Mouse (Mus musculus) neural tube, embryonic 14.5 days (tissue): Measurements from ENCODE around the gene Tubgcp2. TPM values are rescaled to one million over a fixed set of nuclear protein-coding genes. Genes with fewer than 3 reads are reported as not detected.
A peak's percentile ranks its signal among the peaks of the same experiment; 100 is the strongest.

Experiments
- ATAC-seq: fragments of 200-750 bp; cut with Nextera tagmentation; 2 replicates; pipeline ENCODE4 v1.8.0; 2017; ENCODE audit warnings: low read depth, mild to moderate bottlenecking, moderate TSS enrichment, moderate library complexity
- H3K27ac ChIP-seq: fragments of 300-500 bp; sonication (generic); 2 replicates; pipeline ENCODE4 v1.5.1; 2014; ENCODE audit warnings: low read depth, mild to moderate bottlenecking, control low read depth, low read length, moderate library complexity, mixed read lengths
- H3K27me3 ChIP-seq: fragments of 300-500 bp; sonication (generic); 2 replicates; pipeline ENCODE4 v1.6.1; 2014; ENCODE audit warnings: low read length; ENCODE audit not compliant: control insufficient read depth, insufficient read depth
- H3K36me3 ChIP-seq: fragments of 300-500 bp; sonication (generic); 2 replicates; pipeline ENCODE4 v1.6.1; 2014; ENCODE audit warnings: low read length, mixed read lengths; ENCODE audit not compliant: control insufficient read depth, insufficient read depth
- H3K4me1 ChIP-seq: fragments of 300-500 bp; sonication (generic); 2 replicates; pipeline ENCODE4 v1.6.1; 2014; ENCODE audit warnings: low read length; ENCODE audit not compliant: control insufficient read depth, insufficient read depth
- H3K4me2 ChIP-seq: fragments of 300-500 bp; sonication (generic); 2 replicates; pipeline ENCODE4 v1.6.1; 2014; ENCODE audit warnings: mild to moderate bottlenecking, low read depth, low read length, control low read depth
- H3K4me3 ChIP-seq: fragments of 300-500 bp; sonication (generic); 2 replicates; pipeline ENCODE4 v1.5.1; 2014; ENCODE audit warnings: low read depth, low read length, control low read depth, mixed read lengths
- H3K9ac ChIP-seq: fragments of 300-500 bp; sonication (generic); replicated peaks from 2 replicates; pipeline ENCODE4 v1.6.1; 2014; ENCODE audit warnings: low read depth, mild to moderate bottlenecking, control low read depth, low read length, mixed read lengths
- H3K9me3 ChIP-seq: fragments of 300-500 bp; sonication (generic); 2 replicates; pipeline ENCODE4 v1.6.1; 2016; ENCODE audit warnings: low read length; ENCODE audit not compliant: control insufficient read depth
- WGBS: fragments of 180-500 bp; shearing (Covaris S2); extraction: QIAGEN DNeasy Blood & Tissue Kit; methylation state at CpG from one replicate; pipeline ENCODE4 v1.1.7; 2014; 5-methylcytosine and 5-hydroxymethylcytosine counted together
- polyA plus RNA-seq: library from polyadenylated mRNA; unstranded; fragments of >200 nt; fragmentation: Nextera tagmentation; extraction: Ambion mirVana; gene quantifications from 2 replicates; pipeline ENCODE4 v1.2.1, GENCODE M21; 2014

The Tubgcp2 gene
- polyA plus RNA-seq, 1 experiment from 2014 or later: 57.1 TPM

- Histone ChIP-seq H3K4me1 (peaks cover 18% of the 10 kb centered on the region; the same call in 1 of the 2 replicates), H3K27ac (no peak overlapping the region), H3K9me3 (no peaks in the 10 kb centered on the region), H3K4me2 (no peak overlapping the region), H3K4me3 (no peak overlapping the region), H3K36me3 (no peaks in the 10 kb centered on the region), H3K27me3 (no peaks in the 10 kb centered on the region), H3K9ac (no peak overlapping the region)
- ATAC-seq: no peak
- 18% methylated on average over 7 of the region's 7 CpGs for WGBS
Observed at GRCm38 (mm10) chr7:140063092-140063491, 26.6 kb upstream of the Tubgcp2 start.

- WGBS: 7% methylated on average over 11 of the region's 11 CpGs
- Histone ChIP-seq H3K9me3 (no peaks in the 10 kb centered on the region), H3K27ac (no peak overlapping the region), H3K36me3 (no peaks in the 10 kb centered on the region), H3K4me2 (no peak overlapping the region), H3K27me3 (no peaks in the 10 kb centered on the region), H3K9ac (no peak overlapping the region), H3K4me3 (no peak overlapping the region), H3K4me1 (peaks cover 19% of the 10 kb centered on the region; the same call in 1 of the 2 replicates)
- no peak for ATAC-seq
Observed at GRCm38 (mm10) chr7:140062307-140062706, 25.8 kb upstream of the Tubgcp2 start.

GRCm38 (mm10) chr7:140061832-140062130 is 25.3 kb upstream of the Tubgcp2 start:
- Histone ChIP-seq H3K9ac (no peak overlapping the region), H3K4me2 (peak overlapping the region; percentile 56), H3K36me3 (no peaks in the 10 kb centered on the region), H3K27ac (no peak overlapping the region), H3K4me3 (peak overlapping the region; percentile 26), H3K9me3 (no peaks in the 10 kb centered on the region), H3K4me1 (peaks cover 20% of the 10 kb centered on the region; the same call in 1 of the 2 replicates), H3K27me3 (no peaks in the 10 kb centered on the region)
- ATAC-seq: no peak
- 3% methylated on average over 6 of the region's 6 CpGs for whole genome bisulfite sequencing

- 0 out of 2 replicates have a peak overlapping the region, but pooled peaks have one; percentile 24 for H3K27ac ChIP-seq
- ATAC-seq: peak; percentile 49
- H3K4me1 ChIP-seq: peaks cover 20% of the 10 kb centered on the region; the same call in 1 of the 2 replicates
- under 1% methylated on average over 47 of the region's 47 CpGs for WGBS
- no peaks in the 10 kb centered on the region for H3K27me3 ChIP-seq
- H3K36me3 ChIP-seq: no peaks in the 10 kb centered on the region
- H3K9me3 ChIP-seq: no peaks in the 10 kb centered on the region
- peak overlapping the region; percentile 26 for H3K4me3 ChIP-seq
- peak overlapping the region; percentile 41 for H3K9ac ChIP-seq
- peak overlapping the region; percentile 56 for H3K4me2 ChIP-seq
Observed at GRCm38 (mm10) chr7:140060936-140061831, 24.7 kb upstream of the Tubgcp2 start.

DNA sequence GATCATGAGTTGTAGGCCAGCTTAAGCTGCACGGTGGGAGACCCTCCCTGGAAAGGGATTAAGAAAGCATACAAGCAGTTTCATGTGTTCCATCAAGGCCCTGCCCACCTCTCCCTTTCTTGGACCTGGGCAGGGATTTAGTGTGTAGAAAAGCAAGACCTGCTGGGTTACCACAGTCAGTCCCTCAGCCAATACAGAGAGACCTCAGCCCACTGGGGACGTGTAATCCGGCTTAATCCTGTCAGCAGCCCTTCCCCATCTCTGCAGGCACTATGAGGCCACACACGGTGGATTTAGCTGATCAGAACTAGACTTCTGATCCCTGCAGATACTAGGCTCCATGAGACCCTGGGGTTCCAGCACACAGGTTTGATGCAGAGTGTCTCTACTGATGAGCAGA is 23.1 kb upstream of the Tubgcp2 start:
- Histone ChIP-seq H3K4me1 (peaks cover 20% of the 10 kb centered on the region; the same call in 1 of the 2 replicates), H3K4me3 (no peak overlapping the region), H3K9me3 (no peaks in the 10 kb centered on the region), H3K4me2 (no peak overlapping the region), H3K27ac (no peak overlapping the region), H3K9ac (no peak overlapping the region), H3K27me3 (no peaks in the 10 kb centered on the region), H3K36me3 (no peaks in the 10 kb centered on the region)
- WGBS: 33% methylated on average over 4 of the region's 4 CpGs
- no peak for ATAC-seq

DNA sequence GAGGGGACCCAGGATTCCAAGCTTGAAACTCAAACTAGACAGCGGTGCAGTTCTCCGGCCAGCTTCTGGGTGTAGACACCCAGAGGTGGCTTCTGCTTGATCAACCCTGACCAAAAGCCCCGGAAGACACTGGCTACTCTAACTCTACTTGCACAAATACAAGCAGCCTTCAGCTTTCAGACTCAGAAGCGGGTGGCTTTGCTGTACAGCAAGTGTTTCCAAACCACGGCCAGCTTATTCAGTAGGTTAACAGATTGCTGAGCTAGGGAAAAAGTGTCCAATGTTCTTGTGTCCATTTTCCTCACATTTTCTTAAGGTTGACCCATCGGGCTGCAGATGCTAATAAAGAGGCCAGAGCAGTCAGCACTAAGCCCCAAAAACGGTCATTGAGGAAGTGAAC is 22.1 kb upstream of the Tubgcp2 start:
- ATAC-seq: no peak
- H3K4me1 ChIP-seq: peaks cover 20% of the 10 kb centered on the region; the same call in 1 of the 2 replicates
- H3K36me3 ChIP-seq: no peaks in the 10 kb centered on the region
- H3K27me3 ChIP-seq: no peaks in the 10 kb centered on the region
- 8% methylated on average over 7 of the region's 7 CpGs for WGBS
- peak overlapping the region; percentile 72 for H3K4me2 ChIP-seq
- peak overlapping the region; percentile 81 for H3K9ac ChIP-seq
- H3K4me3 ChIP-seq: peak overlapping the region; percentile 51
- H3K27ac ChIP-seq: peak overlapping the region; percentile 91
- no peaks in the 10 kb centered on the region for H3K9me3 ChIP-seq

GRCm38 (mm10) chr7:140057413-140058407 is 21.2 kb upstream of the Tubgcp2 start:
- peak overlapping the region; percentile 51 for H3K4me3 ChIP-seq
- H3K27me3 ChIP-seq: no peaks in the 10 kb centered on the region
- whole genome bisulfite sequencing: 3% methylated on average over 53 of the region's 53 CpGs
- H3K4me1 ChIP-seq: peaks cover 20% of the 10 kb centered on the region; the same call in 1 of the 2 replicates
- H3K27ac ChIP-seq: peak overlapping the region; percentile 91
- H3K4me2 ChIP-seq: peak overlapping the region; percentile 72
- H3K9me3 ChIP-seq: no peaks in the 10 kb centered on the region
- H3K36me3 ChIP-seq: no peaks in the 10 kb centered on the region
- ATAC-seq: peak; percentile 76
- H3K9ac ChIP-seq: peak overlapping the region; percentile 81

DNA sequence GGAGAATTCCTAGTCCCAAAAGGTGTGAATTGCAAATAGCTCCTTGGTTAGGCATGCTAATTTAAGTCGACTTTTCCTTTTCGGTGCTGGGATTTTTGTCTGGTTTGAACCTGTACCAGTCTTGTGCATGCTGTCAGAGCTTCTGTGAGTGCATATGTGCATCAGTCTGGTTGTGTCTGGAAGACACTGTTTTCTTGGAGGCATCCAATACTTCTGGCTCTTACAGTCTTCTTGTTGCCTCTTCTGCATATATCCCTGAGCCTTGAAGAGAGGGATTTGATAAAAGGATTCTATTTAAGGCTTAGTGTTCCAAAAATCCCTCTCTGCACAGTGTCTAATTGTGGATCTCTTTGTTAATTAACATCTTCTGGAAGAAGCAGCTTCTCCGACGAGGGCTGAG is 17.7 kb upstream of the Tubgcp2 start:
- Histone ChIP-seq H3K27ac (no peak overlapping the region), H3K9ac (no peak overlapping the region), H3K9me3 (no peaks in the 10 kb centered on the region), H3K4me1 (peaks cover 11% of the 10 kb centered on the region; the same call in 1 of the 2 replicates), H3K27me3 (peaks cover 14% of the 10 kb centered on the region), H3K4me2 (no peak overlapping the region), H3K4me3 (no peak overlapping the region), H3K36me3 (no peaks in the 10 kb centered on the region)
- no peak for ATAC-seq
- WGBS: 78% methylated on average over 4 of the region's 4 CpGs
